Mouse (Mus musculus) limb, embryonic 12.5 days (tissue): Measurements from ENCODE around the gene Gse1. TPM values are rescaled to one million over a fixed set of nuclear protein-coding genes. Genes with fewer than 3 reads are reported as not detected.

Source experiments
- ATAC-seq: fragments of 200-750 bp; cut with Nextera tagmentation; 2 replicates; pipeline ENCODE4 v1.8.0; 2017; ENCODE audit warnings: low read depth, moderate TSS enrichment; ENCODE audit not compliant: insufficient number of reproducible peaks, insufficient read depth, low FRiP score, low TSS enrichment
- H3K27ac ChIP-seq: fragments of 300-500 bp; sonication (generic); 2 replicates; pipeline ENCODE4 v1.5.1; 2016; ENCODE audit warnings: mild to moderate bottlenecking, moderate library complexity
- H3K27me3 ChIP-seq: fragments of 300-500 bp; sonication (generic); 2 replicates; pipeline ENCODE4 v1.6.1; 2016; ENCODE audit warnings: mild to moderate bottlenecking, moderate library complexity
- H3K36me3 ChIP-seq: fragments of 300-500 bp; sonication (generic); 2 replicates; pipeline ENCODE4 v1.6.1; 2016; ENCODE audit warnings: mild to moderate bottlenecking, moderate library complexity
- H3K4me1 ChIP-seq: fragments of 300-500 bp; sonication (generic); replicated peaks from 2 replicates; pipeline ENCODE4 v1.6.1; 2016
- H3K4me2 ChIP-seq: fragments of 300-500 bp; sonication (generic); 2 replicates; pipeline ENCODE4 v1.6.1; 2016; ENCODE audit warnings: mild to moderate bottlenecking, moderate library complexity
- H3K4me3 ChIP-seq: fragments of 300-500 bp; sonication (generic); replicated peaks from 2 replicates; pipeline ENCODE4 v1.5.1; 2016; ENCODE audit warnings: mild to moderate bottlenecking
- H3K9ac ChIP-seq: fragments of 300-500 bp; sonication (generic); replicated peaks from 2 replicates; pipeline ENCODE4 v1.6.1; 2016; ENCODE audit warnings: mild to moderate bottlenecking, moderate library complexity
- H3K9me3 ChIP-seq: fragments of 300-500 bp; sonication (generic); 2 replicates; pipeline ENCODE4 v1.6.1; 2016; ENCODE audit warnings: mild to moderate bottlenecking, moderate library complexity
- WGBS: fragments of 180-500 bp; shearing (Covaris S2); methylation state at CpG from one replicate; pipeline ENCODE4 v1.1.7; 2016; 5-methylcytosine and 5-hydroxymethylcytosine counted together
- polyA plus RNA-seq: library from polyadenylated mRNA; unstranded; fragments of >200 nt; fragmentation: Nextera tagmentation; extraction: Ambion mirVana; gene quantifications from 2 replicates; pipeline ENCODE4 v1.2.1, GENCODE M21; 2016

Gse1 gene
- polyA plus RNA-seq, 1 experiment from 2014 or later = 9.1 TPM

DNA sequence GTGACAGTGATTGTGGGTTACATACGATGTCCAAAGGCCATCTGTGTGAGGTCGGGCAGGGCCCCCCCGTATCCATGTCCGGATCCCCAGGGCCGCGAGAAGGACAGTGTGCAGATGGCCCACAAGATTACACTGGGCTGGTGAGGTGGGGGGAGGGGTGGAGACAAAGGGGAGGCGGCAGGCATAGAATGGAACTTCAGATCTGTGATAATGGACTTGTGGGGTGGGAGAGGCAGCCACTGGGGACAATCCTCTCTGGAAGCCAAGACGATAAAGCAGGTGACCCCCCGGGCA is 107.8 kb downstream of the Gse1 start:
- ATAC-seq = peak; percentile 26; the same call in 1 of the 2 replicates
- Histone ChIP-seq H3K27ac (peak overlapping the region; percentile 86), H3K9me3 (no peaks in the 10 kb centered on the region), H3K9ac (no peak overlapping the region), H3K4me1 (peaks cover 53% of the 10 kb centered on the region), H3K4me2 (peak overlapping the region; percentile 45), H3K27me3 (no peaks in the 10 kb centered on the region), H3K4me3 (no peak overlapping the region), H3K36me3 (no peaks in the 10 kb centered on the region; the same call in 1 of the 2 replicates)
- WGBS = 4% methylated on average over 9 of the region's 9 CpGs

DNA sequence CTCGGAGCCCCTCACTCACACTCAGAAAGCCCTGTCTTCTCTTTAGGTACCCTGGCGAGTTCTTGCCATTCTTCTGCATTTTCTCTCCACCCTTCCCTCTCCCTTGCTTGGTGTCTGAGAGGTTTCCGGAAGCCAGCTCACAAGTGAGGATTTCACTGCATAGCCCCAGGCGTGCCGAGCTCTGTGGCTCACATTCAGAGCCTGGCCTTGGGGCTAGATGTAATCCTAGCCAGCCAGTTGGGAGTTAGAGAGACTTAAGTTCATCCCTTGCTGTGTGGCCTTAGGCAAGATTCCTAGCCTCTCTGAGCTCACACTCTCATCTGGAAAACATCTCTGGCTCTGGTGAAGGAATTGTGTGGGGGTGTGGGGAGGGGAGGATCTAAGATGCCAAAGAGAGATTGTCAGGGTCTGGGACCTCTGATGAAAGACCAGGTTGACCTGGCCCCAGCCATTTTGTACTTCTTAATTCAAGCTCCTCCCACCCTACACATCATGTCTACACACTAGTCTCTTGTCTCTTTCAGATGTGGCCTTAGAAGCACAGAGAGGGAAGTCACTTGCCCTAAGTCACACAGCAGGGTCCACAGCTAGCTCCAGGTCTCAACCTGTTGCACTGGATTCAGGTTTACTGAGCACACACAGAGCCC is 108.8 kb downstream of the Gse1 start:
- no peaks in the 10 kb centered on the region; the same call in 1 of the 2 replicates for H3K36me3 ChIP-seq
- H3K4me3 ChIP-seq = no peak overlapping the region
- no peak for ATAC-seq
- H3K9ac ChIP-seq = no peak overlapping the region
- H3K27me3 ChIP-seq = no peaks in the 10 kb centered on the region
- no peak overlapping the region for H3K4me2 ChIP-seq
- no peak overlapping the region for H3K27ac ChIP-seq
- no peaks in the 10 kb centered on the region for H3K9me3 ChIP-seq
- WGBS = 39% methylated on average over 5 of the region's 5 CpGs
- H3K4me1 ChIP-seq = peaks cover 52% of the 10 kb centered on the region

DNA sequence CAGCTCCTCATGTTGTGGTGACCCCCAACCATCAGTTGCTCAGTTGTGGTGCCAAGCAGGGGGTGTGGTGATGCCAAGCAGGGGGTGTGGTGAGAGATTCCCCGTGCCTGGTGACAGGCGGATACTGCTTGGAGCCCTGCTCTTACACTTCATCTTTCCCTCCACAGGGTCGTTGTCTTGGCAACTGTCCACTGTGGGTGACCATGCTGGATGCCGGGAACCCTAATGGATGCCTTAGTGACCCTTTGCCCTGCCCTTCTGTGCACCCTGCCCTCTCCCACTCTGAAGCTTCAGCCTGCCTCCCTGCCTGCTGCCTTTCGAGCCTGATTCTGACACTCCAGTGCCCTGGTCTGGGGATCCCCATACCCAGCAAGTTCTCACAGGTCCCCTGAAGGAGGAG is 109.4 kb downstream of the Gse1 start:
- Histone ChIP-seq H3K27me3 (no peaks in the 10 kb centered on the region), H3K9me3 (no peaks in the 10 kb centered on the region), H3K4me3 (no peak overlapping the region), H3K4me1 (peaks cover 52% of the 10 kb centered on the region), H3K27ac (no peak overlapping the region), H3K36me3 (no peaks in the 10 kb centered on the region; the same call in 1 of the 2 replicates), H3K4me2 (no peak overlapping the region), H3K9ac (no peak overlapping the region)
- no peak for ATAC-seq
- 62% methylated on average over 5 of the region's 5 CpGs for WGBS

DNA sequence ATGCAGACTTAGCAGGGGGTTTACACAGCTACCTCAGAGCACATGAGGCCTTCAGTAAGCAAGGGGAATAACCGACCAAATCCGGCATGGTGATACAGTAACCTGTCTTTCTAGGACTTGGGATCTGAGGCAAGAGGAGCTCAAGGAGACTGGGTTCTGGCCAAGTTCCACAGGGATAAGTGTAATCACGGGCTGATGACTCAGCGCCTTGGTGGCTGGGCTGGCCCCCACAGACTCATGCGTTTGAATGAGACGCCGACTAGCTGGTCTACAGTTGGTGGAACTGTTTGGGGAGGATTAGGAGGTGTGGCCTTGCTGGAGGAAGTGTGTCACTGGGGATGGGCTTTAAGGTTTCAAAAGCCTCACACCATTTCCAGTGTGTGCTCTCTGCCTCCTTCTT is 110.4 kb downstream of the Gse1 start:
- Histone ChIP-seq H3K27ac (no peak overlapping the region), H3K4me3 (no peak overlapping the region), H3K9ac (no peak overlapping the region), H3K4me2 (no peak overlapping the region), H3K9me3 (no peaks in the 10 kb centered on the region), H3K4me1 (peaks cover 57% of the 10 kb centered on the region), H3K36me3 (no peaks in the 10 kb centered on the region; the same call in 1 of the 2 replicates), H3K27me3 (no peaks in the 10 kb centered on the region)
- no peak for ATAC-seq
- 90% methylated on average over 7 of the region's 7 CpGs for WGBS

DNA sequence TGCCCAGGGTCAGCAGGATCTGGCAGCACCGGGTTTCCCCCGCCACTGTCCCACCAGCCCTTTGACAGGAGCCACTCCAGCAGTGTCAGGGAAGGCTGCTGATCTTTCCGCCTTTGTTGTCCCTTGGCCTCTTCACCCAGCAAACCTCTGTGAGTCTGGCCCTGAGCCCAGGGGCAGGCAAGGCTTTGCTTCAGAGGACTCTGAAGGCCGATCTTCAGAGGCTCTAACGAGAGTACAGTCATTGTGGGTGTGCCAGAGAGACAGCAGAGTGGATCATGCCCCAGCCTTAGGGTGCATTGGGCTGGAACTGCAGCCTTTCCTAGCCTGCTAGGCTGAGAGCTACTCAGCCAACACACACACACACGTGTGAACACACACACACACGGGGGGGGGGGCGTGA is 111.5 kb downstream of the Gse1 start:
- no peaks in the 10 kb centered on the region for H3K27me3 ChIP-seq
- WGBS = 70% methylated on average over 7 of the region's 8 CpGs
- no peak overlapping the region for H3K27ac ChIP-seq

DNA sequence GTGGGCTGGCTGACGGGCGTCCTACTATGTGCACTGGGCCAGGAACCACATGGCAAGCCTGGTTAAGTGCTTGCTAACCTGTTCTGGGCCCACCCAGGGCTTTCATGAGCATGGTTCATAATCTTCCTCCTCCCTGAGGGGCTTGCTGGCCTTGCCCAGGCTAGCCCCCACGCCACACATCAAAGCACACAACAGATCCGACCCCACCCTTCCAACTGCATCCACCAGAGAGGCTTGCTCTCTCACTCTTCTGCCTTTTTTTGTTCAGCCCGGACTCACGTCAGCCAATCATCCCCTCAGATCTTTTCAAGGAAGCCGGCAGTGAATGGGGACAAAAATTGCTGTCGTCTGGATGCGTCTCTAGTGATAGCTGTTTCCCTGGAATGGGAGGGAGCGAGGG is 112.9 kb downstream of the Gse1 start:
- ATAC-seq = no peak
- Histone ChIP-seq H3K9ac (0 out of 2 replicates have a peak overlapping the region, but pooled peaks have one; percentile 4), H3K36me3 (no peaks in the 10 kb centered on the region; the same call in 1 of the 2 replicates), H3K4me3 (no peak overlapping the region), H3K4me2 (no peak overlapping the region), H3K9me3 (no peaks in the 10 kb centered on the region), H3K27me3 (no peaks in the 10 kb centered on the region), H3K4me1 (peaks cover 55% of the 10 kb centered on the region), H3K27ac (no peak overlapping the region)
- WGBS = 80% methylated on average over 10 of the region's 10 CpGs

More for the DNA sequence above, 111.5 kb downstream of the Gse1 start:
- Histone ChIP-seq H3K4me3 (no peak overlapping the region), H3K4me2 (no peak overlapping the region), H3K36me3 (no peaks in the 10 kb centered on the region; the same call in 1 of the 2 replicates), H3K4me1 (peaks cover 59% of the 10 kb centered on the region), H3K9ac (no peak overlapping the region), H3K9me3 (no peaks in the 10 kb centered on the region)
- ATAC-seq = no peak

DNA sequence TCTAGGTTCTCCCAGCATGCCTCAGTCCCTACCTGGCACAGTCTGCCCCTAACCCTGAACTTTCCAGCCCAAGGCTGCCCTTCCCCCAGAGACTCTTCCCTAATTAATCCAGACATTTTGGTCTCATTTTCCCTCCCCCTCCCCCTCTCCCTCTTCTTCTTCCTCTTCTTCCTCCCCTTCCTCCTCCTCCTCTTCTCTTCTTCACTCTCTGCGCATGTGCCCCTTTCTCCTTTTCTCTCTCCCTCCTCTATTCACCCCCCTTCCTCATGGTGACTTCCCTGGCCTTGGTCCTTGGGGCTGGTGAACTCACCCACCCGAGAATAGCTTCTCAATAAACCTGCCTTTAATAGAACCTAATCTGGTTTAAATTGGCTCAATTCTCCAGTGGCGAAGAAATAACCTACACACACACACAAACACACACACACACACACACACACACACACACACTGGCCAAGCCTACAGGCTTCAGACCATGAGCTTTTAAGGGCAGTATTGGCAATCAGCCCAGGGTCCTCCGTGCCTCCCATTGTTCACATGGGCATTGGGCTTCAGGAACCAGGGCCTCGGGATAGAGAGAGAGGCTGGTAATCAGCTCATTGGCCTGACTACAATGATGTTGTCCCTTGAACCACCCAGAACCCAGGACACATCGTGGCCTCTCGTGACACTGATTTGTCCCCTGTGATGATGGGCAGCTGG is 114.7 kb downstream of the Gse1 start:
- H3K36me3 ChIP-seq = no peaks in the 10 kb centered on the region; the same call in 1 of the 2 replicates
- H3K27me3 ChIP-seq = 0 out of 2 replicates have a peak, but pooled peaks cover 3% of the 10 kb centered on the region
- ATAC-seq = no peak
- H3K4me3 ChIP-seq = no peak overlapping the region
- H3K4me2 ChIP-seq = no peak overlapping the region
- peaks cover 64% of the 10 kb centered on the region for H3K4me1 ChIP-seq
- no peak overlapping the region for H3K27ac ChIP-seq
- H3K9me3 ChIP-seq = no peaks in the 10 kb centered on the region
- no peak overlapping the region for H3K9ac ChIP-seq
- 59% methylated on average over 7 of the region's 7 CpGs for WGBS

DNA sequence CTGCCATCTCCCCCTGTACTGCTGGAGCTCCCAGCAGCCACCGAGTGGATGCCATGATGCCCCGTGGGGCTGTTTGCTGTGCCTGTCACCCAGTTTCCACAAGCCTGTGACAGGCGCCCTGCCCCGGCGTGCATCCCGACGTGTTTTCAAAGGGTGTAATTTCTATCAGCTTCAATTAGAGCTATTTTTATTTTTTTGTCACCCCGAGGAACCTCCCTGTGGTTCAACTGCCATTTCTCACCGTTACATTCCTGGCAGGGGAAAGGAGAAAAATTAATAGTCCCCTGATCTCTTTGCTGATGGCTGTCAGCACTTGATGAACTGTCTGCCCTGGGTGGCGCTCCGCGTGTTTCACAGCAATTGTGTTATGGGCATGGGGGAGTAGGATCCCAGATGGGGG is 115.3 kb downstream of the Gse1 start:
- no peak overlapping the region for H3K4me2 ChIP-seq
- H3K4me3 ChIP-seq = no peak overlapping the region
- WGBS = 80% methylated on average over 12 of the region's 12 CpGs
- no peaks in the 10 kb centered on the region for H3K9me3 ChIP-seq
- no peak for ATAC-seq
- no peak overlapping the region for H3K9ac ChIP-seq
- peaks cover 70% of the 10 kb centered on the region for H3K4me1 ChIP-seq
- H3K27me3 ChIP-seq = 0 out of 2 replicates have a peak, but pooled peaks cover 3% of the 10 kb centered on the region
- no peak overlapping the region for H3K27ac ChIP-seq
- H3K36me3 ChIP-seq = no peaks in the 10 kb centered on the region; the same call in 1 of the 2 replicates

DNA sequence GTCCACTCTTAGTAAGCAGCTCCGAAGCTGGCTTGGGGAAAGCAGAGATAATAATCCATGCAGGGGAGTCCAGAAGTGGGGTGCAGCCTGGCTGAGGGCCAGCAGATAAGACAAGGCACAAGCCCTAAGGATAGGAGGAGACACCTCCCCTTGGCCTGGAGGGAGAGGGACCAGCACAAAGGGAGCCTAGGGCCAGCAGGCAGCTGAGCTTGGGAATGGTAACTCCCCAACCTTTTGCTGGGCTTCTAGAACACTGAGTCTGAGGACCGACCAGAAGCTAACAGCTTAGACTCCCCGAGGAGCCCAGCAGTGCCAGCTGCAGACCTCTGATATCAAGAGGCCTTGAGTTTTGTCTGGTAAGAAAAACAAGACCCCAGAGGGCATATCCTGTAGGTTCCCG is 115.9 kb downstream of the Gse1 start:
- WGBS = 43% methylated on average over 4 of the region's 4 CpGs
- Histone ChIP-seq H3K4me2 (no peak overlapping the region), H3K27ac (peak overlapping the region; percentile 20; the same call in 1 of the 2 replicates), H3K36me3 (no peaks in the 10 kb centered on the region), H3K27me3 (0 out of 2 replicates have a peak, but pooled peaks cover 3% of the 10 kb centered on the region), H3K4me3 (no peak overlapping the region), H3K9me3 (no peaks in the 10 kb centered on the region), H3K4me1 (peaks cover 76% of the 10 kb centered on the region), H3K9ac (no peak overlapping the region; the same call in 1 of the 2 replicates)
- ATAC-seq = no peak

DNA sequence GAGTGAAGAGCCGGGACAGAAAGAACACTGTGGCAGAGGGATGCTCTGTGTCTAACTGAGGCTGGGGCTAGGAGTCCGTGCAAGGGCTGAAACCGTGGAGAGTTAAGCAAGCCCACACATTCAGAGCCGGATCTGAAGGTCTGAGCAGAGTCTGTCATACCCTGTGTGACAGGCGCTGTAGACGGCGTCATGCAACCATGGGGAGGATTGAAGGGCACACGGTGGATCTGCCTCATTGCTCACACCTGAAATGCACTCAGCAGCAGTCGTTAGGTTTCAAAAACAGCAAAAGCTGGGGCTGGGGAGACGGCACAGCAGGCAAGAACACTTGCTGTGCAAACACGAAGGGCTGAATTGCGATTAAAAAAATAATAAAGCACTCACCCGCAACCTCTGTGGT is 116.3 kb downstream of the Gse1 start:
- no peak overlapping the region for H3K4me3 ChIP-seq
- no peak overlapping the region for H3K4me2 ChIP-seq
- 46% methylated on average over 13 of the region's 13 CpGs for WGBS
- no peak for ATAC-seq
- H3K9me3 ChIP-seq = no peaks in the 10 kb centered on the region
- H3K36me3 ChIP-seq = no peaks in the 10 kb centered on the region
- H3K27ac ChIP-seq = peak overlapping the region; percentile 20; the same call in 1 of the 2 replicates
- no peak overlapping the region for H3K9ac ChIP-seq
- 0 out of 2 replicates have a peak, but pooled peaks cover 3% of the 10 kb centered on the region for H3K27me3 ChIP-seq
- peaks cover 79% of the 10 kb centered on the region for H3K4me1 ChIP-seq

DNA sequence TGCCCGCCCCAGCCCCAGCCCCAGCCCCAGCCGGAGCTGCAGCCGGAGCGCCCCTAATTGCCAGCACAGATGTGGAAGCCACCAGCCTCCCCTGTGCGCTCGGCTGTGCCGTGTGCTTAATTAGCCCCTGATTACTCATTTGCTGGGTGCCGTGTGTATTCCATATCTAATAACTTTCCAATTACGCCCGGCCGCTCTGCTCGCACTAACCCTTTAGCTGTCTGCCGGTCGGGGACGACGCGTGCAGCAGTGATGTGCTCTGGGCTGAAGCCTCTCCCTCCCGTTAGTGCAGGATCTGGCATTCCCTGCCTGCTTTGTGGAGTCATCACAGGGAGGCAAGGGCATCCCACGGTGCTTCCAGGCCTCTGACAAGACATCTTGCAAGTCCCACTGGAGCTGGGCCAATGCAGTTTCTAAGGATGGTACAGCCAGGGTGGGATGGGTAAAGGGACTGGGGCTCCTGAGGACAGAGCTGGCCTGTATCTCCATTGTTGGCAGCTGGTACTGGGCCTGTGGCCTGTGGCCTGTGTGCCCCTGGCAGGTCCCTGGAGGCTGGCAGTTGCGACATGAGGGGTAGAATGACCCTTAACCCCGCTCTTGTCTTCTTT is 119.6 kb downstream of the Gse1 start:
- H3K4me3 ChIP-seq = no peak overlapping the region
- no peaks in the 10 kb centered on the region for H3K9me3 ChIP-seq
- no peak for ATAC-seq
- H3K36me3 ChIP-seq = no peaks in the 10 kb centered on the region
- H3K9ac ChIP-seq = no peak overlapping the region
- peak overlapping the region; percentile 30; the same call in 1 of the 2 replicates for H3K4me2 ChIP-seq
- WGBS = 37% methylated on average over 21 of the region's 21 CpGs
- 0 out of 2 replicates have a peak, but pooled peaks cover 3% of the 10 kb centered on the region for H3K27me3 ChIP-seq
- peaks cover 82% of the 10 kb centered on the region for H3K4me1 ChIP-seq
- H3K27ac ChIP-seq = peak overlapping the region; percentile 3; the same call in 1 of the 2 replicates
